Mouse (Mus musculus): Measurements from ENCODE around the gene Tubgcp2. TPM values are rescaled to one million over a fixed set of nuclear protein-coding genes. Genes with fewer than 3 reads are reported as not detected.

Gene Tubgcp2
- total and polyA plus RNA-seq, 2 experiments from 2014 or later, result 24.5 to 53.1 TPM

DNA sequence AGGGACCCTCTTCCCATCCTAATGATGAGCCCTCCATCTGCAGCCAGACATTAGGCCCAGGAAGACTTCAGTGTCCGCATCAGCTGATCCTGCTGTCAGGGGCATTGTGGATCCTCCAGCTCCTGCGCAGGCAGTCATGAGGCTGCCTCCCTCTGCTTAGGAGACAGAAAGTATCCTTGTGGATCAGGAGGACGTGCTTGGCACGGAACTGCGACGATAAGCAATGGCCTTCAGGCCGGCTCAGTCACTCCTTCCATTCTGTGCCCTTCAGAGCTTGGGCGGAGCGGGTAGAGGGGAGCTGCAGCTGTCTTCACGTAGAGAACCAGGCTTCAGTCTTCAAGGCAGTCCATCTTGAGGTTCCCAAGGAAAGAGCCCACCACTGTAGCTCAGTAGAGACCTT, 75.3 kb downstream of the Tubgcp2 start:
- TF ChIP-seq EP300 (IDR thresholded peaks at IDR 0.05; ENCODE audit: low read depth) (no peak), CTCF (IDR thresholded peaks at IDR 0.05; ENCODE audit: low read depth) (no peak)
- WGBS, result 83% methylated on average over 10 of the region's 10 CpGs
- H3K27me3 ChIP-seq (ENCODE audit: control insufficient read depth, insufficient read depth, low read length), result peaks cover 15% of the 10 kb centered on the region
- H3K4me3 ChIP-seq (ENCODE audit: low read depth, low read length), result no peak overlapping the region
- H3K27ac ChIP-seq (ENCODE audit: low read depth), result no peak overlapping the region
- DNase-seq (ENCODE audit: low spot score) (no peak), ATAC-seq (ENCODE audit: insufficient read depth, low read depth) (no peak)
- peaks cover 6% of the 10 kb centered on the region; the same call in 1 of the 2 replicates for H3K4me1 ChIP-seq (ENCODE audit: control insufficient read depth, insufficient read depth)
- no peaks in the 10 kb centered on the region for H3K9me3 ChIP-seq (replicated peaks; ENCODE audit: control insufficient read depth, low read length)
- no peaks in the 10 kb centered on the region for H3K36me3 ChIP-seq (replicated peaks; ENCODE audit: control insufficient read depth, insufficient read depth, low read length)
- H3K9ac ChIP-seq (replicated peaks; ENCODE audit: low read depth, low read length), result no peak overlapping the region
- H3K4me2 ChIP-seq (ENCODE audit: low read depth, low read length), result no peak overlapping the region

DNA sequence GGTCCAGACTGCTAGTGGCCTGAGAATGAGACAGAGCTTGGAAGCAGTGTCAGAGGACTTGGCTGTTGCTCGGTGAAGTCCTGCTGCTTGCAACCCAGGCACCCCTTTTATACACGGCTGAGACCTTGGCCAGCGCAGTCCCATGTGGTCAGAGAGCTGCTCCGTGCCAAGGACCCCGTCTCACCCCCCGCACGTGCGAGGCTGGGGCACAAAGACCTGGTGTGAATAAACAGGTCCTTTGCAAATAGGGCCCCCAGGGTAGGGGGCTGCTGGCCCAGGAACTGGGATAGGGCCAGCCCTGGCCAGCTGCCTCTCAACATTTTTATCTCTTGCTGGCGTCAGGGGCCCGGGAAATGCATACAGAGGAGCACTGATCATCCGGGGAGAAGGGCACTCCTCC, 78.5 kb downstream of the Tubgcp2 start:
- 18% methylated on average over 11 of the region's 11 CpGs for WGBS
- no peak overlapping the region for H3K27ac ChIP-seq (ENCODE audit: low read depth)
- no peaks in the 10 kb centered on the region for H3K36me3 ChIP-seq (replicated peaks; ENCODE audit: control insufficient read depth, insufficient read depth, low read length)
- DNase-seq (ENCODE audit: low spot score) (no peak), ATAC-seq (ENCODE audit: insufficient read depth, low read depth) (0 out of 2 replicates have a peak, but pooled peaks have one; percentile 19)
- no peak for TF ChIP-seq CTCF (IDR thresholded peaks at IDR 0.05; ENCODE audit: low read depth)
- no peak for TF ChIP-seq EP300 (IDR thresholded peaks at IDR 0.05; ENCODE audit: low read depth)
- H3K9me3 ChIP-seq (replicated peaks; ENCODE audit: control insufficient read depth, low read length), result no peaks in the 10 kb centered on the region
- H3K4me2 ChIP-seq (ENCODE audit: low read depth, low read length), result no peak overlapping the region
- no peak overlapping the region for H3K9ac ChIP-seq (replicated peaks; ENCODE audit: low read depth, low read length)
- peaks cover 6% of the 10 kb centered on the region; the same call in 1 of the 2 replicates for H3K4me1 ChIP-seq (ENCODE audit: control insufficient read depth, insufficient read depth)
- no peak overlapping the region for H3K4me3 ChIP-seq (ENCODE audit: low read depth, low read length)
- H3K27me3 ChIP-seq (ENCODE audit: control insufficient read depth, insufficient read depth, low read length), result peaks cover 15% of the 10 kb centered on the region

DNA sequence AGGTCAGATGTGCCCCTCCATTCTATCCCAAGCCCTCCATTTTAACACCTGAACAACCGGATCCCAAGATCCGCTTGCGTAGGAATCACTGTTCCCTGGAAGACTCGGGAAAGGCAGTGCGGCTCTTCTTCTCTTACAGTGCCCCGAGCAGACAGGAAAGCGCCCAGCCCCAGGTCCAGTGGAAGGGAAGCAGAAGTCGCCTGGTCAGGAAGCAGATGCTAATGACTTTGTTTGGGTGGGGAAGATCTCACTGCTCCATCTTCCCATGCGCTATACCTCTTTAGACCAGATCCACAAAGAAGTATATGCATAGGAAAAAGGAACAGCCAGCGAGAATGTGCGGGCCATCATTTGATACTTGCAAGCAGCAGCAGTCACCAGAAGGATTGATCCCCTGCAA, 79.0 kb downstream of the Tubgcp2 start:
- 44% methylated on average over 11 of the region's 11 CpGs for WGBS
- DNase-seq (ENCODE audit: low spot score) (no peak), ATAC-seq (ENCODE audit: insufficient read depth, low read depth) (no peak)
- TF ChIP-seq CTCF (IDR thresholded peaks at IDR 0.05; ENCODE audit: low read depth) (no peak), EP300 (IDR thresholded peaks at IDR 0.05; ENCODE audit: low read depth) (no peak)
- Histone ChIP-seq H3K9me3 (replicated peaks; ENCODE audit: control insufficient read depth, low read length) (no peaks in the 10 kb centered on the region), H3K27ac (ENCODE audit: low read depth) (no peak overlapping the region), H3K4me2 (ENCODE audit: low read depth, low read length) (no peak overlapping the region), H3K9ac (replicated peaks; ENCODE audit: low read depth, low read length) (no peak overlapping the region; the same call in 1 of the 2 replicates), H3K36me3 (replicated peaks; ENCODE audit: control insufficient read depth, insufficient read depth, low read length) (no peaks in the 10 kb centered on the region), H3K27me3 (ENCODE audit: control insufficient read depth, insufficient read depth, low read length) (peaks cover 15% of the 10 kb centered on the region), H3K4me1 (ENCODE audit: control insufficient read depth, insufficient read depth) (peaks cover 6% of the 10 kb centered on the region; the same call in 1 of the 2 replicates), H3K4me3 (ENCODE audit: low read depth, low read length) (no peak overlapping the region)

DNA sequence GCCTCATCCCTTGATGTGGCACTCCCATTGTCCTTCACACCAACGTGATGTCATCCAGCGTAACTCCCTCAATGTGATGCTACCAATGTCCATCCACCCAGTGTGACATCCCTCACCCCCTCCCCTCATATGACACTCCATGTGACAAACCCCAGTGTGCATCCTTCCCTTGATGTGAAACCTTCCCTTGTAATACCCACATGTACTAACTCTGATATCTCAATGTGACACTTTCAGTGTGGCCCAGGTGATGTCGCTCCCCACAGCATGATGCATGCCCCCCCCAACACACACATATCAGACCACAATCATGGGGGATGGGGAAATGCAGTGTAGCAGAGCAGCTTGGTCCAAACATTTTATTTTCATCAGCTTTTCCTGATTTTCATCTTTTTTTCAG, 79.8 kb downstream of the Tubgcp2 start:
- Histone ChIP-seq H3K4me1 (ENCODE audit: control insufficient read depth, insufficient read depth) (peaks cover 6% of the 10 kb centered on the region; the same call in 1 of the 2 replicates), H3K4me3 (ENCODE audit: low read depth, low read length) (no peak overlapping the region), H3K9ac (replicated peaks; ENCODE audit: low read depth, low read length) (no peak overlapping the region), H3K27ac (ENCODE audit: low read depth) (no peak overlapping the region), H3K4me2 (ENCODE audit: low read depth, low read length) (no peak overlapping the region), H3K9me3 (replicated peaks; ENCODE audit: control insufficient read depth, low read length) (no peaks in the 10 kb centered on the region), H3K36me3 (replicated peaks; ENCODE audit: control insufficient read depth, insufficient read depth, low read length) (no peaks in the 10 kb centered on the region), H3K27me3 (ENCODE audit: control insufficient read depth, insufficient read depth, low read length) (peaks cover 15% of the 10 kb centered on the region)
- no peak for ATAC-seq (ENCODE audit: insufficient read depth, low read depth)
- TF ChIP-seq CTCF (IDR thresholded peaks at IDR 0.05; ENCODE audit: low read depth) (no peak), EP300 (IDR thresholded peaks at IDR 0.05; ENCODE audit: low read depth) (no peak)
- 76% methylated on average over 3 of the region's 3 CpGs for WGBS
- DNase-seq (ENCODE audit: low spot score), result no peak

- WGBS, result 90% methylated on average over 4 of the region's 4 CpGs
- H3K9ac ChIP-seq (replicated peaks; ENCODE audit: low read depth, low read length), result no peak overlapping the region
- peaks cover 9% of the 10 kb centered on the region; the same call in 1 of the 2 replicates for H3K4me1 ChIP-seq (ENCODE audit: control insufficient read depth, insufficient read depth)
- H3K9me3 ChIP-seq (replicated peaks; ENCODE audit: control insufficient read depth, low read length), result no peaks in the 10 kb centered on the region
- ATAC-seq (ENCODE audit: insufficient read depth, low read depth) (no peak), DNase-seq (ENCODE audit: low spot score) (no peak)
- H3K4me3 ChIP-seq (ENCODE audit: low read depth, low read length), result no peak overlapping the region
- TF ChIP-seq CTCF (IDR thresholded peaks at IDR 0.05; ENCODE audit: low read depth), result no peak
- TF ChIP-seq EP300 (IDR thresholded peaks at IDR 0.05; ENCODE audit: low read depth), result no peak
- no peaks in the 10 kb centered on the region for H3K36me3 ChIP-seq (replicated peaks; ENCODE audit: control insufficient read depth, insufficient read depth, low read length)
- no peak overlapping the region for H3K27ac ChIP-seq (ENCODE audit: low read depth)
- H3K4me2 ChIP-seq (ENCODE audit: low read depth, low read length), result no peak overlapping the region
- H3K27me3 ChIP-seq (ENCODE audit: control insufficient read depth, insufficient read depth, low read length), result peaks cover 11% of the 10 kb centered on the region
These were observed 81.0 kb downstream of the Tubgcp2 start for GRCm38 (mm10) chr7:139955505-139955904.

DNA sequence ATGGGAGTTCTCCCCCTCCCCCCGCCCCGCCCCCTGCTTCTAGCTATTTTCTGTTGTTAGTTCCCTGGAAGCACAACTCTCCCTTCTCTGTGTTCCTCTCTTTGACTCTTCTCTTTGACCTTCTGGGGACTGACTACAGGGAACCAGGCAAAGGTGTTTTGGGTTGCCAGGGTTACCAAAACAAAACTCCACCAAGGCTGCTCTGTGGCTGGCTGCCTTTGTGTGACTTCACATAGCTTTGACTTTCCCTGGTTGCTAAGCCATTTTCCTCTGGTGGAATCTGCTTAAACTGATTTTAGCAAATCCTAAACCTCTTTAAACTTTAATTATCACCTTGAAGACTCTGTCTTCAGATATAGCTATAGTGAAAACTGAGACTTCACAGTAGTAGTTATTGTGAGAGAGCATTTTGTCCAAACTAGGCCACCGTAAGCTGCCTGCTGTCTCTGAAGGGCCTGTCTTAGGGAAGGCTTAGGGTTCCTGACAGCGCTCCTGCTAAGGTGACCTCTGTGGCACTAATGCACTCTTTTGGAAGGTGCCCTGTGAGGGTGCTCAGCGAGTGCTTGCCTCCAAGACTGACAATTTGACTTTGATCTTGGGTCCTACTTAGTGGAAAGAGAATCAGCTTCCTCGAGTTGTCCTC, 84.4 kb downstream of the Tubgcp2 start:
- H3K4me3 ChIP-seq (ENCODE audit: low read depth, low read length), result no peak overlapping the region
- no peaks in the 10 kb centered on the region for H3K36me3 ChIP-seq (replicated peaks; ENCODE audit: control insufficient read depth, insufficient read depth, low read length)
- H3K27ac ChIP-seq (ENCODE audit: low read depth), result no peak overlapping the region
- peaks cover 3% of the 10 kb centered on the region; the same call in 1 of the 2 replicates for H3K4me1 ChIP-seq (ENCODE audit: control insufficient read depth, insufficient read depth)
- no peaks in the 10 kb centered on the region for H3K9me3 ChIP-seq (replicated peaks; ENCODE audit: control insufficient read depth, low read length)
- 69% methylated on average over 6 of the region's 6 CpGs for WGBS
- DNase-seq (ENCODE audit: low spot score) (peak; percentile 24), ATAC-seq (ENCODE audit: insufficient read depth, low read depth) (no peak)
- TF ChIP-seq CTCF (IDR thresholded peaks at IDR 0.05; ENCODE audit: low read depth) (no peak), EP300 (IDR thresholded peaks at IDR 0.05; ENCODE audit: low read depth) (no peak)
- peaks cover 13% of the 10 kb centered on the region for H3K27me3 ChIP-seq (ENCODE audit: control insufficient read depth, insufficient read depth, low read length)
- H3K9ac ChIP-seq (replicated peaks; ENCODE audit: low read depth, low read length), result no peak overlapping the region
- no peak overlapping the region for H3K4me2 ChIP-seq (ENCODE audit: low read depth, low read length)

Data from heart, postnatal 0 days (tissue).